Mouse (Mus musculus) ES-E14 (cell line): Measurements from ENCODE around the gene Chac1.

Source experiments
- CHD2 ChIP-seq: IDR thresholded peaks from 2 replicates; pipeline ENCODE4 v1.6.1; 2014; ENCODE audit warnings: mild to moderate bottlenecking, low read depth, low read length, inconsistent platforms
- HCFC1 ChIP-seq: IDR thresholded peaks from 2 replicates; pipeline ENCODE4 v1.6.1; 2012; ENCODE audit warnings: low read length, inconsistent platforms, borderline replicate concordance; ENCODE audit not compliant: insufficient read depth
- MAFK ChIP-seq: IDR thresholded peaks from 2 replicates; pipeline ENCODE4 v1.6.1; 2014; ENCODE audit warnings: mild to moderate bottlenecking, low read depth, low read length, inconsistent platforms; ENCODE audit not compliant: insufficient read depth
- ZC3H11A ChIP-seq: IDR thresholded peaks from 2 replicates; pipeline ENCODE4 v1.6.1; 2012; ENCODE audit warnings: low read depth, mild to moderate bottlenecking, inconsistent platforms, low read length, borderline replicate concordance

- TF ChIP-seq CHD2 (no peak), HCFC1 (no peak), ZC3H11A (no peak), MAFK (no peak)
Measured at GRCm38 (mm10) chr2:119344537-119345138, 6.4 kb upstream of the Chac1 start.
